Mouse (Mus musculus) kidney, embryonic 14.5 days (tissue): Measurements from ENCODE around the gene Dguok. TPM values are rescaled to one million over a fixed set of nuclear protein-coding genes. Genes with fewer than 3 reads are reported as not detected.

ENCODE experiments used
- ATAC-seq: fragments of 200-750 bp; cut with Nextera tagmentation; 2 replicates; pipeline ENCODE4 v1.8.0; 2017; ENCODE audit warnings: moderate number of reproducible peaks, mild to moderate bottlenecking, moderate TSS enrichment, moderate library complexity; ENCODE audit not compliant: low FRiP score, low TSS enrichment
- H3K27ac ChIP-seq: fragments of 300-500 bp; sonication (generic); 2 replicates; pipeline ENCODE4 v1.5.1; 2014; ENCODE audit warnings: low read depth, mild to moderate bottlenecking, low read length, moderate library complexity, mixed read lengths
- H3K27me3 ChIP-seq: fragments of 300-500 bp; sonication (generic); 2 replicates; pipeline ENCODE4 v1.6.1; 2014; ENCODE audit warnings: mild to moderate bottlenecking, low read length; ENCODE audit not compliant: control insufficient read depth, insufficient read depth
- H3K36me3 ChIP-seq: fragments of 300-500 bp; sonication (generic); 2 replicates; pipeline ENCODE4 v1.6.1; 2014; ENCODE audit warnings: low read length, mixed read lengths; ENCODE audit not compliant: control insufficient read depth, insufficient read depth
- H3K4me1 ChIP-seq: fragments of 300-500 bp; sonication (generic); 2 replicates; pipeline ENCODE4 v1.6.1; 2014; ENCODE audit warnings: low read length, mixed read lengths; ENCODE audit not compliant: control insufficient read depth, insufficient read depth
- H3K4me2 ChIP-seq: fragments of 300-500 bp; sonication (generic); replicated peaks from 2 replicates; pipeline ENCODE4 v1.6.1; 2014; ENCODE audit warnings: low read depth, mild to moderate bottlenecking, low read length
- H3K4me3 ChIP-seq: fragments of 300-500 bp; sonication (generic); 2 replicates; pipeline ENCODE4 v1.5.1; 2014; ENCODE audit warnings: mild to moderate bottlenecking, low read length
- H3K9ac ChIP-seq: fragments of 300-500 bp; sonication (generic); 2 replicates; pipeline ENCODE4 v1.6.1; 2014; ENCODE audit warnings: low read depth, mild to moderate bottlenecking, low read length, moderate library complexity
- H3K9me3 ChIP-seq: fragments of 300-500 bp; sonication (generic); 2 replicates; pipeline ENCODE4 v1.6.1; 2016; ENCODE audit warnings: low read length; ENCODE audit not compliant: control insufficient read depth
- WGBS: fragments of 180-500 bp; shearing (Covaris S2); extraction: QIAGEN DNeasy Blood & Tissue Kit; methylation state at CpG from one replicate; pipeline ENCODE4 v1.1.7; 2014; 5-methylcytosine and 5-hydroxymethylcytosine counted together
- polyA plus RNA-seq: library from polyadenylated mRNA; unstranded; fragments of >200 nt; fragmentation: Nextera tagmentation; extraction: Ambion mirVana; gene quantifications from 2 replicates; pipeline ENCODE4 v1.2.1, GENCODE M21; 2014

Gene Dguok
- polyA plus RNA-seq, result 69.3 and 78.2 TPM in 2 replicates

- peak within 1 kb of the TSS; percentile 94 for H3K27ac ChIP-seq
- H3K9ac ChIP-seq, result peak within 1 kb of the TSS; percentile 87
- peaks cover 6% of the 10 kb centered on the region; the same call in 1 of the 2 replicates for H3K4me1 ChIP-seq
- no peaks in the 10 kb centered on the region for H3K27me3 ChIP-seq
- H3K36me3 ChIP-seq, result no peaks in the 10 kb centered on the region
- under 1% methylated on average over 54 of the region's 54 CpGs for WGBS
- peak within 1 kb of the TSS; percentile 81 for H3K4me3 ChIP-seq
- no peaks in the 10 kb centered on the region for H3K9me3 ChIP-seq
- peak within 1 kb of the TSS; percentile 72 for H3K4me2 ChIP-seq
- peak; percentile 99 for ATAC-seq
Observed at GRCm38 (mm10) chr6:83506258-83507167, at the start of gene Dguok. Gene Dguok (minus strand): TSS chr6:83506969.

- Histone ChIP-seq H3K4me2 (no peak overlapping the region), H3K9ac (no peak overlapping the region), H3K4me3 (no peak overlapping the region), H3K4me1 (no peaks in the 10 kb centered on the region), H3K9me3 (no peaks in the 10 kb centered on the region), H3K27me3 (no peaks in the 10 kb centered on the region), H3K36me3 (peaks cover 20% of the 10 kb centered on the region; the same call in 1 of the 2 replicates), H3K27ac (no peak overlapping the region)
- WGBS, result 83% methylated on average over 6 of the region's 6 CpGs
- ATAC-seq, result no peak
Observed at GRCm38 (mm10) chr6:83555972-83556371, 49.2 kb upstream of the Dguok start.

GRCm38 (mm10) chr6:83548346-83548745 lies 41.6 kb upstream of the Dguok start:
- no peaks in the 10 kb centered on the region for H3K4me1 ChIP-seq
- peaks cover 10% of the 10 kb centered on the region; the same call in 1 of the 2 replicates for H3K36me3 ChIP-seq
- no peak overlapping the region for H3K4me3 ChIP-seq
- no peak for ATAC-seq
- no peak overlapping the region for H3K9ac ChIP-seq
- WGBS, result 18% methylated on average over 5 of the region's 5 CpGs
- no peaks in the 10 kb centered on the region for H3K27me3 ChIP-seq
- no peak overlapping the region for H3K27ac ChIP-seq
- no peak overlapping the region for H3K4me2 ChIP-seq
- no peaks in the 10 kb centered on the region for H3K9me3 ChIP-seq

- 90% methylated on average over 3 of the region's 3 CpGs for whole genome bisulfite sequencing
- Histone ChIP-seq H3K9ac (no peak overlapping the region), H3K36me3 (peaks cover 10% of the 10 kb centered on the region; the same call in 1 of the 2 replicates), H3K4me1 (no peaks in the 10 kb centered on the region), H3K9me3 (no peaks in the 10 kb centered on the region), H3K27ac (no peak overlapping the region), H3K4me3 (no peak overlapping the region), H3K4me2 (no peak overlapping the region), H3K27me3 (no peaks in the 10 kb centered on the region)
- no peak for ATAC-seq
Observed at GRCm38 (mm10) chr6:83545778-83546177, 39.0 kb upstream of the Dguok start.

DNA sequence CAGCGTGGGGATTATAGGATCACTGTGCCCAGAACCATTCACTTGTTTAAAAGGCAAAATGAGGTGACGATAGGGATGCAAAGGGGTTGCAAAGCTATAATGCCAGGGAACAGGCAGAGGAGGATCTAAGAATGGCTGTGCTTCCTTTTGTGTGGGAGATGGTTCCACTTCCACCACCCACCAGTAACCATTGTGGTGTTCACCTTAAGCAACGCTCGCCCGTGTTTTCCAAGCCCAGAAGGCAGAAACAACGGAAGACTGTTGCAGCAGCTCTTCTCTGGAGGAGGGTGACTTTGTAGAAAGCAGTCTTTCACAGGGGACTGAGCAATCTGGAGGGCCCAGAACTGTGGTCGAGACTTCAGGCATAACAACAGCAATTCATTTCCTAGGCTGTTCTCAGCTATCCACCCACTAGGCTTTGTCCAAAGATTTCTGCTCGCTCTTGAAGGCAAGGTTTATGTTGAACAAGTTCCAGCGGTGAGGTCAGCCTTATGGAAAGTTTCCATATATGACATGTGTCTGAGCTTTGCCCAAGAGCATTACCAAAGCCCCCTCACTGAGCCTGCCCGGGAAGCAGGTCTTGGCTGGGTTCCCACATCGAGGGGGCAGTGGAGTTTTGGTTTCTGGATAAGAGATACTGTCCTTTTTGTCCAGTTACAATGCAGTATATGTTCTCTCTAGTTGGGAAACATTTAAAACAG lies 35.1 kb upstream of the Dguok start:
- no peak overlapping the region for H3K9ac ChIP-seq
- no peaks in the 10 kb centered on the region for H3K4me1 ChIP-seq
- no peak for ATAC-seq
- H3K36me3 ChIP-seq, result peaks cover 4% of the 10 kb centered on the region; the same call in 1 of the 2 replicates
- H3K27me3 ChIP-seq, result no peaks in the 10 kb centered on the region
- 71% methylated on average over 11 of the region's 11 CpGs for WGBS
- H3K9me3 ChIP-seq, result no peaks in the 10 kb centered on the region
- H3K4me3 ChIP-seq, result no peak overlapping the region
- no peak overlapping the region for H3K4me2 ChIP-seq
- H3K27ac ChIP-seq, result peak overlapping the region; percentile 62; the same call in 1 of the 2 replicates

GRCm38 (mm10) chr6:83540017-83540416 lies 33.2 kb upstream of the Dguok start:
- WGBS, result 46% methylated on average over 4 of the region's 4 CpGs
- no peaks in the 10 kb centered on the region for H3K9me3 ChIP-seq
- H3K4me1 ChIP-seq, result no peaks in the 10 kb centered on the region
- H3K4me2 ChIP-seq, result no peak overlapping the region
- H3K27ac ChIP-seq, result no peak overlapping the region
- H3K36me3 ChIP-seq, result no peaks in the 10 kb centered on the region
- H3K4me3 ChIP-seq, result no peak overlapping the region
- H3K9ac ChIP-seq, result no peak overlapping the region
- no peaks in the 10 kb centered on the region for H3K27me3 ChIP-seq
- ATAC-seq, result no peak

DNA sequence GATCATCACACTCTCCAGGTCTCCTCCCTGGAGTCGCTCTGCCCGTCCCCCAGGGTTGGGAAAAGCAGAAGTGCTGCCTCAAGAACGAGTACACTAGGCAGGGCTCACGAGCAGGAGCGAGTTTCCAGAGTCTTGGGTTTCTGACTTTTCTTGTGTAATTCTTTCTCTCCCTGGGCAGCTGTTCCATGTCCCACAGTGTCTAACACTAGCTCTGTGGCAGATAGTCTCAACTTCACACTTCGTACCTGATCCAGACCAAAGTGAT lies 30.0 kb upstream of the Dguok start:
- ATAC-seq, result no peak
- Histone ChIP-seq H3K36me3 (no peaks in the 10 kb centered on the region), H3K4me3 (no peak overlapping the region), H3K9me3 (no peaks in the 10 kb centered on the region), H3K4me1 (no peaks in the 10 kb centered on the region), H3K4me2 (no peak overlapping the region), H3K27ac (no peak overlapping the region), H3K27me3 (no peaks in the 10 kb centered on the region), H3K9ac (no peak overlapping the region)
- 40% methylated on average over 6 of the region's 6 CpGs for WGBS

- Histone ChIP-seq H3K4me3 (no peak within 1 kb of the TSS), H3K9ac (no peak within 1 kb of the TSS)
- 66% methylated on average over 12 of the region's 12 CpGs for WGBS
Observed at GRCm38 (mm10) chr6:83536028-83536794, 29.4 kb upstream of the Dguok start, which contains the start of gene Actg2. Gene Actg2 (minus strand): TSS chr6:83536265.

More at GRCm38 (mm10) chr6:83536028-83536794, 29.4 kb upstream of the Dguok start, which contains the start of gene Actg2:
- ATAC-seq, result no peak
- H3K9me3 ChIP-seq, result no peaks in the 10 kb centered on the region
- H3K27me3 ChIP-seq, result no peaks in the 10 kb centered on the region
- H3K4me1 ChIP-seq, result no peaks in the 10 kb centered on the region
- H3K4me2 ChIP-seq, result no peak within 1 kb of the TSS
- H3K27ac ChIP-seq, result no peak within 1 kb of the TSS
- H3K36me3 ChIP-seq, result no peaks in the 10 kb centered on the region
